Mouse (Mus musculus) spleen, postnatal 10 days (tissue): Measurements from ENCODE around the gene Bpi.

ENCODE experiments used
- DNase-seq, 2 experiments: peaks; one replicate each; pipeline ENCODE4 v3.0.0; 2021 to 2022; ENCODE audit warnings: low spot score in 2 of 2

Gene Bpi

DNA sequence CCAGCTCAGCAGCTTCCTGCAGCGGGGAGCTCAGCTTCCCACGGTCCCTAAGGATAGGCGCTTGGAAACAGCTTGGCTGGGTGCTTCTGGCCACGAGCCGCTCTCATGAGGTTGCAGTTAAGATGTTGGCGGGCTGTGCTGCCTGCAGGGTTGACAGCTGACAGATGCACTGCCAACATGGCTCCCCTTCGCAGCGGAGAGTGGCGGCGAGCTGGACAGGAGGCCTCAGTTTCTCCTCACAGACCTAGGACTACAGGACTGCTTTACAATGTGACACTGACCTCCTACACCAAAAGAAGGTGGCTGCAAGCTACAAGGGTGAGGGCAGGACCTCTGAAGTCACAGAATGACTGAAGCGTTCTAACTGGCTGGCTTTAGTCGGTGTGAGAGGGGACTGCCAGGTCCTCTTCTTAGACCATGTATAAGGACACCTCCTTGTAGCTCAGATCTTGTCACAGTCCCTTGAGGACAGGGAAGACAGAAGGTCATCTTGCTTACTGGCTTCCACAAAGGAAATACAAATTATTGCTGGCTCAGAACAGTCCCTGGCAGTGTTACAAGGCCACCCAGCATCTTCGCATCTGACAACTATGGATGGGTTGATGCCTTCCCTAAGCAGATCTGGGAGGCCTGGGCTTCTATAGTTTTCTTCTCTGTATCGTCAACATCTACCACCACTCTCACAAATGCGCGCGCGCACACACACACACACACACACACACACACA lies 15.6 kb upstream of the Bpi start:
- no peak for DNase-seq

DNA sequence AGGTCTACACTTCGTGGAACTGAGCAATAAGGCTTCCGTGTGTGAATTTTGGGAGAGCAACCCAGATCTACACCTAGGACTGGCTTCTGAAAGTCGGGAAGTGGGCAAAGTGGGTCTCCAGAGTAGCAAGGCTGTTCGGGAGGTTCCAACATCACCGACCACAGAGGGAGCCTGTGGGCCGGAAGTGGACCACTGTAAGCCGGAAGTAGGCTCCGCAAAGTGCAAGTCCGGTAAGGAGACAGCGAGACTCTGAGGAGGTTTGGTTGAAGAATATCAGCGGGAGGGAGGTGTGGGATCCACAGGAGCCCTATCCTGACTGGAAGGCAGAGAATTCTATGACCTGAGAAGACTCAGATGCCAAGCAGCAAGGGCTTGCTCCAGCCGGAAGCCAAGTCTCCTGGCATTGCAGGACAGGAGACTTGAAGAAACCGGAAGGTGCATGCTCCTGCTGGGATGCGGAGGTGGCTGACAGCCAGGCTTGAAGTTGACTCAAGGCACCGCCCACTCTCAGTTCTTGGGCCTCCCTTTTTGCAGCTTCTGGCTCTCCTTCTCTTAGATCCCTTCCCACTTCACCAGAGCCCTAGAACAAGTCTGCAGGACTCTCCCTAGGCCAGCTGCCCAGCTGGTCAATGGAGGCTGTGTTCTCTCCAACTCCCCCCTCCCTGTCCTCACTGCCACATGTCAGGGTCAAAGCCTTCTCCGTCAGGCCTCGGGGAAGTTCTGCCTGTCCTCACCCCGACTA lies 14.6 kb upstream of the Bpi start:
- no peak for DNase-seq

DNA sequence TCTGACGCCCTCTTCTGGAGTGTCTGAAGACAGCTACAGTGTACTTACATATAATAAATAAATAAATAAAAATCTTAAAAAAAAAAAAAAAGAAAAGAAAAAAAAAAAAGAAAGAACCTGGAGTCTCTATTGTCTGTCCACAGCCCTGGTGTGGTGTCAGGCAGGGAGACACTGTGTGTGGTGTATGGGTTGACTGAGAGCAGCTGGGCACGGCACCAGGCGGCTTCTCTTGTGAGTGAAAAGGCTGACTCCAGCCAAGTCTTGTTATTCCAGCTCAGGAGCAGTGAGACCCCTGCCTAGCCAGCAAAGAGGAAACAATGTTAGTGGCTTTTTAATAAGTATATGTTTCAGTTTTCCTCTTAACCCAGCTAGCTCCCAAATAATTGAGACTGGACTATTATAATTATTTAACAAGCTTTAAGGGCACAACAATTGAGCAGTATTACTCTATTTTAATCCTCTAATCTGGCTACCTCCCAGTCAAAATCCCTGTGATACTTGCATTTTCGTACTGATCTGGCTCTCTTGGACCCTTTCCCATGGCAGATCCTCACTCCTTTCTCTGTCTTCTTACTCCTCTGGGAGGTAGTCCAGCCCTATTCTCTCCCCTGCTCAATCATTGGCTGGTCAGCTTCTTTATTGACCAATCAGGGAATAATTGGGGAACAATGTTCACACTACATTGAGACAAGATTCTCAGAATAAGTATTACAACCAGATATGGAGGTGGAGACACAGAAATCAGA lies 12.6 kb upstream of the Bpi start:
- no peak for DNase-seq

DNA sequence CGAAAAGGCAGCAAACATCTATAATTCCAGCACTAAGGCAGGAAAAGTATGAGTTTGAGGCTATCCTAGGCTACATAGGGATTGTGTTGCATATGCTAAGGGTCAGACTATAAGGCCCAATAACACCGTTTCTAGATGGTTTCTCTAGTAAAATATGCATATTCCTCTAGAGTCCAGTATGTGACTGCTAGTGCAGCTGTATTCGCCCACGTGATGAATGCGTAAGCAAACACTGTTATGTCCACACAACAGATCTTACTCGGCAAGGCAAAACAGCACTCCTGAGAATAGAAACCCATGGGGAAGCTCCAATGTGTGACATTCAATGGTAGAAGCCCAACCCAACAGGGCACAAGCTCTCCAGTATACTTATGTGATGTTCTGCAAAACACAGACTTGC lies 10.0 kb upstream of the Bpi start:
- DNase-seq = no peak

DNA sequence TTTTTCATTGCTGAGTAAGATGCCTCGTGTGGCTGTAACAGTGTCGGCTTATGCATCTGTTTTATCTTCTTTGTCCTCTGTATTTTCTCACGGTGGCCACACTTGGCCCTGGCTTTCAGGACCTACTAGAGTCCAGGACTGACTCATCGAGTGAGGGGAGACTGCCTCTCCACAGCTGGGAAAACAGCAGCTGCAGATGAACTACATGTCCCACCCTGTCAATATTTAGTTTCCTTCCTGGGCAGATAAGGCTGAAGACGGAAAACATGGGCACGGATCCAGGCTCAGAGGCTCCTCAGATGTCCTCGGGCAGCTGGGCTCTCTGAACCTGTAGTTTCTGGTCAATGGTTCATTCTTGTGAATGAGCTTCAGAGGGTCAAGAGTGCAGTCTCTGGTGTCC lies 9.6 kb upstream of the Bpi start:
- no peak for DNase-seq

DNA sequence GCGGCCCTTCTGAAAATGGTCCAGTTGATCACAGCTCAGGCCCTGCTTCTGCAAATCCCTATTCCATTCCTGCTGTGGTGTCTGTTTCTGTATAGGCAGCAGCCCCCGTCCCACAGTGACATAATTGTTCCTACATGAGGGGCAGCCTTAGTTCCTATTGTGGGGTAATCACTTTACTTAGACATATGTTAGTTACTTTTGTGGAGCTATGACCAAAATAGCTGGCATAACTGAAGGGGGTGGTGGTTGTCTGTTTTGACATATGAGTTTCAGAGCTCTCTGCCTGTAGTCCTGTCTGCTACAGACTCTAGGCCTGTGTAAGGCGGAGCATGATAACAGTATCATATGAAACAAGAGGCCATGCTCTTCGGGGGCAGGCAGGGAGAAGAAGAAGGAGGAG lies 7.3 kb upstream of the Bpi start:
- DNase-seq = no peak

DNA sequence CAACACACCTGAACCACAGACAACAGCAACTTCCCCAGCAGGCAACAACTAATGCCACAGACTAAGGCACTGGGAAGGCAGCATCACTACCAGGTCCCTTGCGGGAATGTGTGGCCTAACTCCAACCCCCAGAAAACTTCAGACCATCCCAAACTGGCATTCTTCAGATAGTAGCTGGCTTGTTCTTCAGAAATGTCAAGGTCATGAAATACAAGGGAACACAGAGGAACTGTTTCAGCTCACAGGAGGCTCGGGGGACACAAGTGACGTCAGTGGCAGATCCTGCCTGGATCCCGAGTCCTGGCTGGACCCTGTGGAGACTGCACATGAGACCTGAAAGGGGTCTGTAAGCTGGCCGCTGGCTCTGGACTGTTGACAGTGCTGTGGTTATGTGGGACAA lies 4.1 kb upstream of the Bpi start:
- no peak for DNase-seq

DNA sequence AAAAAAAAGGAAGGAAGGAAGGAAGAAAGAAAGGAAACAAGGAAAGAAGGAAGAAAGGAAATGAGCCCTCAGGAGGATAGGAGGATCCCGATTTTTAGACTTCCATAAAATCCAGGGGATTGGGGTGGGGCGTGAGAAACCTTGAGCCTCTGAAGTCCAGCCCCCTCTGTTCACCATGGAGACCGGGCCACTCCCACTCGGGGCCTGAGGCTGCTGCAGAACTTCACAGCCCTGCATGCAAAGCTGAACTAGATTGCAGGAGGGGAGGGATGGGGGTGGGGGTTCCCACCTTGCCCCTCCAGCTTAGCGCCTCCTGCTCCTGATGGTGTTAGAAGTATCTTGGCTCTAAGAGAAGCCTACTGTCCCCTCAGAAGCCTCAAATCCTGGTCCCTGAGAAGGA lies 1.0 kb upstream of the Bpi start:
- DNase-seq = no peak

DNA sequence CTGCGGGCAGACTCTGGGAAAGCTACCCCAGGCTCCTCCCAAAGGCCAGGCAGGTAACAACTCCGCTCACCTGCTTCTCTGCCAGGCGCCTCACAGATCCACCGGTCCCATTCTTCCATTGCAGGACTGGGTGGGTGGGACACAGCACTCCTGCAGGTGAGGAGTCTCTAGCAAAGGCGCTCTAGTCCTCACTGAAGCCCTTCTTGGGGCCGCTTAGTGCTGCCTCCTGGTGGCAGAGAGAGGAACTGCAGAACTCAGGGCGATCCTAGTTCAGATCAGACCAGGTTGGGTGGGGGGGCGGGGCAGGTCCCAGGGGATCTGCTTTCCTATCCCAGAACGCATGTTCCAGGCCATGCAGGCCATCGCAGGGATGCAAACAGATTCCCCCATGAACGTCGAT lies 887 bp downstream of the Bpi start:
- peak; percentile 38 to 73 for DNase-seq

DNA sequence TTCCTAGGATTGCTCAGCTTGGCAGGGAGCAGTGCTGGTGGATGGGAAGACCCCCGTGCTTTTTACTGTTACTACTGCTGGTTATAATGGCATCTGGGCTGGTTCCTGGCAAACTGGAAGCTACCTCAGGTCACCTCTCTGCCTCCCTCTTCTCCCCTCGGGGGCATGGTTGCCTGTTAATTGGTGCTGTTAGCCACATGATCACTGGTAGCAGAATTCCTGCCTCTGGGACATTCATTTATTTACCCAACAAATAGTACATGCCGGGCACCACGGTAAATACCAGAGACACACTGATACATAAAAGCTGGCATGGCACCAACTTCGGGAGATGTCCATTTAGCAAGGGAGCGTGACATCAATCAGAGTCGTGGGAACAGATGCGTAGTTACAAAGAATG lies 1.6 kb downstream of the Bpi start:
- no peak for DNase-seq

DNA sequence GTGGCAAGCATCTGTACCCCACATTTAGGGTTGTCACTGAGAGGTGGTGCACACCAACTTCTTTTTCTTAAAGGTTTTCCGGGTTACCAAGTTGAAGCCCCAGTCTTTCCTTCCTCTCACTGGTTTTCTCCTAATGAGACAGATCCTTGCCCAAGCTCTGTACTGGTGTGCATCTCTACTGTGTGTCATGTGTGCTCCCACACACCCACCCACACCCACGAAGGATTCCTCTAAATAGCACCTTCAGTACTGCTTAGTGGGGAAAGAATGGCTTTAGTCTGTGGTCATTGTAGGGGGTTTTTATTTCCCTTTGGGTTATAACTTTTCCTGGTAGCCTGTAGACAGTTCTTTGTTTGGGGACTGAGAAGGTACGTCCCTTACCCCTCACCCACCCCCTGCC lies 7.0 kb downstream of the Bpi start:
- no peak for DNase-seq

DNA sequence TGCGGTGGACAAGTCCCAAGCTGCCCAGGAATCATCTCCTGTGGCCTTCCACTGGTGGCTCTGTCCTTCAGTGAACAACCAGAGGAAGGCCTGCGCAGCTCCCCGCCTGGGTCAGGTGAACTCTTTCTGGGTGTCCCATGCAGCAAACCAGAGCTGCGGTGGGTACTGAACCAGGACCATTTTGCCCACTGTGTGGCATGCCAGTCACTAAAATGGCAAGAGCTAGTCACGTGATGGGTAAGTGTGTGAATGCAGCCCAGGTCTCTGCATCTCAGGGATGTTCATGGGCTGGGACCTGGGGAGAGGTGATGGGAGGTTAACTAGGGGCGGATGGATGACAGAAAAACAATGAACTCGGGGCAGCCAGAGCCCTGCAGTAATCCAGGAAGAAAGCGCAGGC lies 12.1 kb downstream of the Bpi start:
- DNase-seq = no peak

DNA sequence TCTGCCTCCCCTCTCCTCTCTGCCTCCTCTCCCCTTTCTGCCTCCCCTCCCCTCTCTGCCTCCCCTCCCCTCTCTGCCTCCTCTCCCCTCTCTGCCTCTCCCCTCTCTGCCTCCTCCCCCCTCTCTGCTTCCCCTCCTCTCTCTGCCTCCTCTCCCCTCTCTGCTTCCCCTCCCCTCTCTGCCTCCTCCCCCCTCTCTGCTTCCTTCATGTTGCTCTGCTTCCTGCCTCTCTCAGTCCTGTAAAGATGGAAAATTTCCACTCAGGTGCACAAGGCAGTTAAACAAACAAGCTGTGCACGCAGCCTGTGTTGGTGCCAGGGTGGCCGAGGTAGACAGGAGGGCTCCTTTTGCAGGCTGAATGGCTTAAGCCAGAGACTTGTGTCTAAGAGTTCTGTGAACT lies 15.8 kb downstream of the Bpi start:
- DNase-seq = no peak

DNA sequence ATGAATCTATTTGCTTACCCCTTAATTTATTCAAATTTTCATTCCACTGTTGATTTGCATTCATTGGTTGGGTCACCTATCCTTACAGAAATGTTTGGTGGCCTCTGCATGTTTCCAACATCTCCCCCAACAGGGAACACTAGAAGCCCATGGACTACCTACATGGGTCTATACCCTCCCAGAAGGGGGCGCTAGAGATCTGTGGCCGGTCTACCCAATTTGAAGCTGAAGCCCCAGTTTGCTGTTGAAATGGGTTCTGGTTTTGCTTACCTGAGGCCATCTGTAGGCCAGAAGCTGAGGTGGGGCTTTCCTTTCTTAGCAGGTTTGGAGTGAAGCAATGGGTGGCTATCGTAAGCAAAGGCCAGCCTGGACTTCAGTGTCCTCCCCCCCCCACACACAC lies 17.5 kb downstream of the Bpi start:
- peak in 1 of 2 experiments; percentile 38 for DNase-seq

DNA sequence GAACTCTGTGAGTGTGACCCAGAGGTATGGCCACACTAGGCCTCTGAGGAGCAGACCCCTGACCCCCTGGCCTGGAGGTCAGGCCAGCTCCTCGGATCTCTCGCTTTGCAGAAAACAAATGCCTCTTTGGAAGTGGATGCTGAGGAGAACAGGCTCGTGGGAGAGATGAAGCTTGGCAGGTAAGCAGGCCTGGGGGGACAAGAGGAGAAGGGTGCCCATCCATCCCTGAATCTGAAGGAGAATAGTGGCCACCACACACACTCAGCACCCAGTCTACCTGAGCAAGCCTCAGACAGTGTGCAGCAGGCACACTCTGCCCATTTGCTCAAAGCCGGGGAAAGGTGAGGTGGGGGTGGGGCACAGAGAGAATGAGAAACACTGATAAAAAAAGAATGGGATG lies 17.9 kb downstream of the Bpi start:
- DNase-seq = no peak

DNA sequence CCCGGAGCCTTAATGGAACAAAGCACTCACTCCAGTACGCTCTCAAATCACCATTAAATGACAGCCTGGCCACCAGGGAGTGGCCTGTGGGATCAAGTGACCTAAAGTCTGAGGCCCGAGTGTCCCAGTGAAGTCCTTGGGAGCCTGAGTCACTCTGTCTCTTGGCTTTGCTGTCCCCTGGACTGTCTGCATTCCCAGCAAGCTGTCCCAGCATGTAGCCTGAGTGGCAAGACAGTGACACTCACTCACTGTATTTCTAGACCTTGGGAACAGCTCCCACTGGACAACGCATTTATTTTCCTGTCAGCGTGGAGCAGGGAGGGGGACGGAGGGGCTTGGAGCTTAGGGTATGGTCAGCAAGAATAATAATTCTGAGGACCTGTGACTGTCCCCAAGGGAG lies 18.6 kb downstream of the Bpi start:
- no peak for DNase-seq

DNA sequence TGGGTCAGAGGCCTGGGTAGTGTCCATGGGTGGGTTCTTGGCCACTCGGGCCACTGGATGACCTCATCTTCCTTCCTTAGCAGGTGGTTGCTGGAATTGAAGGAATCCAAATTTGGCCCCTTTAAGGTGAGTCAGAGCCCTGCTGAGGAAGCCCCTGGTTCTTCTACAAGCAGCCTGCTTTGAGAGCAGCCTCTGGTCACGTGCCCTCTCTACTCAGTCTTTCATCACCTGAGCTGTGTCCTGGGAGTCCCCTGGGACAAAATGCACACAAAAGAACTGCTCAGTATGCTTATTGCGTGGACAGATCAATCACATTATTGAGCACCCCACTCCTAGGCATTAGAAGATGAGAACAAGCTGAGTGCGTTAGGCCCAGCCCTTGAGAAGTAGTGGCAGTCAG lies 19.0 kb downstream of the Bpi start:
- DNase-seq = no peak

DNA sequence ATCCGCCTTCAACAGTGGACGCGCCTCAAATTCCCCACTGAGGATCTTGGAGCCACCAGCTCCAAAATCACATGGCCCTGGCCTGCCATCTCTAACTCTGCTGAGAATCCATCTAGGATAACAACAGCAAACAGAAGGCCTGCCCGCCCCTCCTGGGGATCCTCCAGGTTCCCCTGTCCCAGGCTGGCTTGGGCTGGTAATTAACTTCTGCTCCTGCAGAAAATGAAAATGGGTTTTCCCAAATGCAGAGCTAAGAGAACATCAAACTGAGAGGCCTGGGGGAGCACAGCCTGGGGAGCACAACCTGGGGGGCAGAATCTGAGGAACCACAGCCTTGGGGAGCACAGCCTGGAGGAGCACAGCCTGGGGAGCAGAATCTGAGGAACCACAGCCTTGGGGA lies 21.8 kb downstream of the Bpi start:
- no peak for DNase-seq

DNA sequence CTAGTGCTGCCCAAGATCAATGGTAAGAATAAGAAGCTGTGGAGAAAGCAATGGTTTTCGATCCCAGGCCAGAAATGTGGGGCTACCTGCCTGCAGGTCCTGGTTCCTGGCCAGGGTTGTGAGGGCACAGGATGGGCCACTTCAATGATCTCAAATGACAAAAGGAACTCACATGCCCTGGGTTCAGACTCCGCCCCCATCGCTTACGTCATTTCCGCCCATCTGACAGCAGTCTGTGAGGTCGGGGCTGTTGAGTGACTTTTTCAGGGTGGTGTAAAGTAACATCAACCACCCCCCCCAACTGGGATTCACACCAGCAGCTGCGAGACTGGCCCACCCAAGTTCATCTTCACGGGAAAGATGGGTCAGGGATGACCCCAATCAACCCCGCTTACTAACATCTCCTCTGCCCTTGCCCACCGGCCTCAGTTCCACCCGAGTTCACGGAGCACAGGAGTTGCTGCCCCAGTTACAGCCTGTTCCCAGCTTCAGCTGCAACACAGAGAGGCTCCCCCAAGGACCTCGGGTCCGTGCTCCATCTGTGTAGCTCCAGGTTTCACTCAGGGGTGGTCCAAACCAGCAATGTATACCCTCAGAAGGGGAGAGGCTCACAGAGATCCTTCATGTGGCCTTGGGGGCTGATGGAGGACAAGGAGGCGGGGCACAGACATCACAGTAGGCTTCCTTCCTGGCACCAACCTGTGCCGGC lies 23.8 kb downstream of the Bpi start:
- peak in 1 of 2 experiments; percentile 24 for DNase-seq

DNA sequence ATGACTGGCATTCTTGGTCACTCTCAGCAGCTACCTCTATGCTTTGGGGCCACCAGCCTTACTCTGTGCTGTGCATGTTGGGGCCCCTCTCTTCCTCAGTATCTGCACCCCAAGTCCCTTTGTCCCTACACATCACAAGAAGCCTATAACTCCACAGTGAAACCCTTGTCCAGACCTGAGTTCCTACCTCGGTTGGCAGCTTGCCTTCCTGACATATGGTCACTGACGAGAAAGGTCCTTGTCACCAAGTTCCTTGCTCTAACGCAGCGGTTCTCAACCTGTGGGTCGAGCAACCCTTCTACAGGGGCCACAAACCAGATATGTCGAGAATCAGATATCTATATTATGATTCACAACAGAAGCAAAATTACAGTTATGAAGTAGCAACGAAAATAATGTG lies 25.2 kb downstream of the Bpi start:
- no peak for DNase-seq

DNA sequence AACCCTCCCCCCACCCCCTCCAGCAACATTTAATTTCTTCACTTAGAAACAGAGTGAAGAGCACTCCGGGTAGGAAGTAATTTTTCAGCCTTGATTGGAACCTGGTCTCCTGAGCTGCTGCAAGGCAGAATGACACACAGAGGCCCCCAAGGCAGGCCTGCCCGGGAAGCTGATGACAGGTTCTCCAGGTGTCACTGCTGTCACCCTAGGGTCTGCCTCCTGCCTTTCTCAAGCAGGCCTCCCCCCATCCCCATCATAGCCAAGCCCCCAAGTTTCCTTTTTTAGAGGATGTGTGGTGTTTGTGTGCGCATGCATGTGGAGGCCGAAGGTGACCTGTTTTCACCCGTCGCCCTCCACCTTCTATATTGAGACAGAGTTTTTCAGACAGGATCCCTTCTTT lies 25.9 kb downstream of the Bpi start:
- no peak for DNase-seq

DNA sequence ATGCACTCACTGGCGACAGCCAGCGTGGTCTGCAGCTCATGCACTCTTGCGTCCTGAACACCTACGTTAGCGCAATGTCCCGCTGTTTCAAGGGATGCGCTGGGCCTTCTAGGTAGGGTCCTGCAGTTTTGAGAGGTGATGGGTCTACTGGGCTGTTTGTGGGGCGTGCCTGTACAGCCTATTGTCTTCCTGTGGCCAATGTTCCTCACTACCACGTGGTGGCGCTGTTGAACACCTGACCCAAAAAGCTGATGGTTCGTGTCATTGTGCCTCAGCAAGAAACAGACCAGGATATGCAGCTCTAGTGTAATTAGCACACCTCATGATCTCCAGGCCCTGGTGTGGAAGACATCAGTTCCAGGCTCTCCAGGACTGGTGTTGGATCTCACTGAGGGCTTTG lies 26.7 kb downstream of the Bpi start:
- peak; percentile 24 to 61 for DNase-seq
